Mouse (Mus musculus): ENCODE measurements around the gene Mavs. TPM values are rescaled to one million over a fixed set of nuclear protein-coding genes. Genes with fewer than 3 reads are reported as not detected.

The Mavs gene
- polyA plus RNA-seq, 1 experiment from 2014 or later: 15.5 TPM

- WGBS: 70% methylated on average over 7 of the region's 7 CpGs
- Histone ChIP-seq H3K27ac (ENCODE audit: low read length) (peak overlapping the region; percentile 34; the same call in 1 of the 2 replicates), H3K36me3 (ENCODE audit: control insufficient read depth, insufficient read depth, low read length) (peaks cover 35% of the 10 kb centered on the region), H3K4me3 (ENCODE audit: low read depth, low read length) (no peak overlapping the region), H3K9ac (replicated peaks; ENCODE audit: low read depth, low read length) (no peak overlapping the region), H3K9me3 (ENCODE audit: control insufficient read depth, low read depth, low read length) (no peaks in the 10 kb centered on the region), H3K27me3 (ENCODE audit: control insufficient read depth, insufficient read depth, low read length) (no peaks in the 10 kb centered on the region), H3K4me2 (replicated peaks; ENCODE audit: low read depth, low read length) (no peak overlapping the region), H3K4me1 (ENCODE audit: control insufficient read depth, insufficient read depth, low read length) (peaks cover 33% of the 10 kb centered on the region)
- ATAC-seq (ENCODE audit: insufficient number of reproducible peaks, insufficient read depth, low FRiP score, low read depth): no peak
Observed at GRCm38 (mm10) chr2:131191005-131191390, 42.9 kb upstream of the Mavs start.

- Histone ChIP-seq H3K9me3 (ENCODE audit: control insufficient read depth, low read depth, low read length) (no peaks in the 10 kb centered on the region), H3K4me2 (replicated peaks; ENCODE audit: low read depth, low read length) (no peak overlapping the region), H3K27me3 (ENCODE audit: control insufficient read depth, insufficient read depth, low read length) (no peaks in the 10 kb centered on the region), H3K4me3 (ENCODE audit: low read depth, low read length) (no peak overlapping the region), H3K9ac (replicated peaks; ENCODE audit: low read depth, low read length) (no peak overlapping the region), H3K4me1 (ENCODE audit: control insufficient read depth, insufficient read depth, low read length) (no peaks in the 10 kb centered on the region), H3K27ac (ENCODE audit: low read length) (no peak overlapping the region), H3K36me3 (ENCODE audit: control insufficient read depth, insufficient read depth, low read length) (peaks cover 47% of the 10 kb centered on the region)
- no peak for ATAC-seq (ENCODE audit: insufficient number of reproducible peaks, insufficient read depth, low FRiP score, low read depth)
- 91% methylated on average over 16 of the region's 16 CpGs for WGBS
Observed at GRCm38 (mm10) chr2:131196606-131197316, 37.1 kb upstream of the Mavs start.

GRCm38 (mm10) chr2:131200710-131201109 lies 33.2 kb upstream of the Mavs start:
- Histone ChIP-seq H3K4me2 (replicated peaks; ENCODE audit: low read depth, low read length) (no peak overlapping the region), H3K9me3 (ENCODE audit: control insufficient read depth, low read depth, low read length) (no peaks in the 10 kb centered on the region), H3K4me1 (ENCODE audit: control insufficient read depth, insufficient read depth, low read length) (peaks cover 12% of the 10 kb centered on the region), H3K27me3 (ENCODE audit: control insufficient read depth, insufficient read depth, low read length) (no peaks in the 10 kb centered on the region), H3K4me3 (ENCODE audit: low read depth, low read length) (no peak overlapping the region), H3K9ac (replicated peaks; ENCODE audit: low read depth, low read length) (no peak overlapping the region), H3K27ac (ENCODE audit: low read length) (no peak overlapping the region), H3K36me3 (ENCODE audit: control insufficient read depth, insufficient read depth, low read length) (peaks cover 20% of the 10 kb centered on the region; the same call in 1 of the 2 replicates)
- ATAC-seq (ENCODE audit: insufficient number of reproducible peaks, insufficient read depth, low FRiP score, low read depth): no peak
- 63% methylated on average over 2 of the region's 2 CpGs for WGBS

- Histone ChIP-seq H3K27ac (ENCODE audit: low read length) (no peak overlapping the region), H3K4me1 (ENCODE audit: control insufficient read depth, insufficient read depth, low read length) (peaks cover 12% of the 10 kb centered on the region), H3K4me3 (ENCODE audit: low read depth, low read length) (no peak overlapping the region), H3K4me2 (replicated peaks; ENCODE audit: low read depth, low read length) (no peak overlapping the region), H3K27me3 (ENCODE audit: control insufficient read depth, insufficient read depth, low read length) (no peaks in the 10 kb centered on the region), H3K36me3 (ENCODE audit: control insufficient read depth, insufficient read depth, low read length) (peaks cover 16% of the 10 kb centered on the region; the same call in 1 of the 2 replicates), H3K9ac (replicated peaks; ENCODE audit: low read depth, low read length) (no peak overlapping the region), H3K9me3 (ENCODE audit: control insufficient read depth, low read depth, low read length) (no peaks in the 10 kb centered on the region)
- ATAC-seq (ENCODE audit: insufficient number of reproducible peaks, insufficient read depth, low FRiP score, low read depth): no peak
- 90% methylated on average over 3 of the region's 3 CpGs for WGBS
Observed at GRCm38 (mm10) chr2:131201262-131201661, 32.6 kb upstream of the Mavs start.

- peaks cover 12% of the 10 kb centered on the region for H3K4me1 ChIP-seq (ENCODE audit: control insufficient read depth, insufficient read depth, low read length)
- peak overlapping the region; percentile 94 for H3K27ac ChIP-seq (ENCODE audit: low read length)
- no peaks in the 10 kb centered on the region for H3K9me3 ChIP-seq (ENCODE audit: control insufficient read depth, low read depth, low read length)
- no peak overlapping the region for H3K4me3 ChIP-seq (ENCODE audit: low read depth, low read length)
- H3K4me2 ChIP-seq (replicated peaks; ENCODE audit: low read depth, low read length): no peak overlapping the region
- H3K27me3 ChIP-seq (ENCODE audit: control insufficient read depth, insufficient read depth, low read length): no peaks in the 10 kb centered on the region
- 69% methylated on average over 6 of the region's 6 CpGs for WGBS
- no peaks in the 10 kb centered on the region; the same call in 1 of the 2 replicates for H3K36me3 ChIP-seq (ENCODE audit: control insufficient read depth, insufficient read depth, low read length)
- H3K9ac ChIP-seq (replicated peaks; ENCODE audit: low read depth, low read length): no peak overlapping the region
- peak; percentile 39 for ATAC-seq (ENCODE audit: insufficient number of reproducible peaks, insufficient read depth, low FRiP score, low read depth)
Observed at GRCm38 (mm10) chr2:131203816-131204409, 29.9 kb upstream of the Mavs start.

- peak overlapping the region; percentile 21 for H3K4me2 ChIP-seq (replicated peaks; ENCODE audit: low read depth, low read length)
- no peak overlapping the region for H3K9ac ChIP-seq (replicated peaks; ENCODE audit: low read depth, low read length)
- peaks cover 16% of the 10 kb centered on the region for H3K4me1 ChIP-seq (ENCODE audit: control insufficient read depth, insufficient read depth, low read length)
- peak overlapping the region; percentile 94 for H3K27ac ChIP-seq (ENCODE audit: low read length)
- H3K9me3 ChIP-seq (ENCODE audit: control insufficient read depth, low read depth, low read length): no peaks in the 10 kb centered on the region
- H3K36me3 ChIP-seq (ENCODE audit: control insufficient read depth, insufficient read depth, low read length): no peaks in the 10 kb centered on the region
- H3K4me3 ChIP-seq (ENCODE audit: low read depth, low read length): no peak overlapping the region
- H3K27me3 ChIP-seq (ENCODE audit: control insufficient read depth, insufficient read depth, low read length): no peaks in the 10 kb centered on the region
- ATAC-seq (ENCODE audit: insufficient number of reproducible peaks, insufficient read depth, low FRiP score, low read depth): peak; percentile 87
- WGBS: 14% methylated on average over 7 of the region's 7 CpGs
Observed at GRCm38 (mm10) chr2:131204410-131204981, 29.4 kb upstream of the Mavs start.

GRCm38 (mm10) chr2:131205521-131206182 lies 28.2 kb upstream of the Mavs start:
- WGBS: 80% methylated on average over 8 of the region's 8 CpGs
- no peak overlapping the region for H3K4me2 ChIP-seq (replicated peaks; ENCODE audit: low read depth, low read length)
- no peak overlapping the region for H3K9ac ChIP-seq (replicated peaks; ENCODE audit: low read depth, low read length)
- no peak for ATAC-seq (ENCODE audit: insufficient number of reproducible peaks, insufficient read depth, low FRiP score, low read depth)
- H3K27me3 ChIP-seq (ENCODE audit: control insufficient read depth, insufficient read depth, low read length): no peaks in the 10 kb centered on the region
- H3K9me3 ChIP-seq (ENCODE audit: control insufficient read depth, low read depth, low read length): no peaks in the 10 kb centered on the region
- peaks cover 18% of the 10 kb centered on the region for H3K4me1 ChIP-seq (ENCODE audit: control insufficient read depth, insufficient read depth, low read length)
- H3K36me3 ChIP-seq (ENCODE audit: control insufficient read depth, insufficient read depth, low read length): no peaks in the 10 kb centered on the region
- no peak overlapping the region for H3K4me3 ChIP-seq (ENCODE audit: low read depth, low read length)
- H3K27ac ChIP-seq (ENCODE audit: low read length): no peak overlapping the region

- H3K4me1 ChIP-seq (ENCODE audit: control insufficient read depth, insufficient read depth, low read length): peaks cover 24% of the 10 kb centered on the region
- H3K9me3 ChIP-seq (ENCODE audit: control insufficient read depth, low read depth, low read length): no peaks in the 10 kb centered on the region
- no peaks in the 10 kb centered on the region for H3K36me3 ChIP-seq (ENCODE audit: control insufficient read depth, insufficient read depth, low read length)
- no peak within 1 kb of the TSS for H3K4me3 ChIP-seq (ENCODE audit: low read depth, low read length)
- WGBS: 80% methylated on average over 4 of the region's 4 CpGs
- ATAC-seq (ENCODE audit: insufficient number of reproducible peaks, insufficient read depth, low FRiP score, low read depth): no peak
- no peak within 1 kb of the TSS for H3K9ac ChIP-seq (replicated peaks; ENCODE audit: low read depth, low read length)
- H3K27me3 ChIP-seq (ENCODE audit: control insufficient read depth, insufficient read depth, low read length): no peaks in the 10 kb centered on the region
- no peak within 1 kb of the TSS for H3K4me2 ChIP-seq (replicated peaks; ENCODE audit: low read depth, low read length)
- H3K27ac ChIP-seq (ENCODE audit: low read length): no peak within 1 kb of the TSS
Observed at GRCm38 (mm10) chr2:131206778-131207177, 27.1 kb upstream of the Mavs start, which contains the start of gene Ap5s1. Gene Ap5s1 (plus strand): TSS chr2:131207078.

All from stomach, embryonic 14.5 days (tissue).